Mouse (Mus musculus) heart, postnatal 0 days (tissue): ENCODE data around the gene Ifitm6.

Source experiments
- CTCF ChIP-seq: IDR thresholded peaks from 2 replicates; pipeline ENCODE4 v1.5.1; 2016; ENCODE audit warnings: antibody characterized with exemption, control low read depth, low read depth
- EP300 ChIP-seq: IDR thresholded peaks from 2 replicates; pipeline ENCODE4 v1.6.1; 2016; ENCODE audit warnings: antibody characterized with exemption, low read depth

GRCm38 (mm10) chr7:141016707-141017697 is 722 bp downstream of the Ifitm6 start:
- TF ChIP-seq CTCF (no peak), EP300 (no peak)
